Mouse (Mus musculus) kidney, adult 2 months (tissue): ENCODE results near the gene Rnf123.

ENCODE experiments used
- CTCF ChIP-seq: fragments of 200-500 bp; conservative IDR thresholded peaks from 2 replicates; pipeline ENCODE4 v1.5.1; 2011; ENCODE audit warnings: low read depth, mild to moderate bottlenecking, control low read depth, low read length, moderate library complexity, mixed read lengths; ENCODE audit not compliant: insufficient read depth, insufficient read length
- POLR2A ChIP-seq: fragments of 200-500 bp; IDR thresholded peaks from one replicate; pipeline ENCODE4 v1.6.1; 2011; ENCODE audit warnings: low read depth, low read length, control low read depth

- no peak; the same call in 1 of the 2 replicates for TF ChIP-seq CTCF
- no peak for TF ChIP-seq POLR2A
Measured at GRCm38 (mm10) chr9:108035331-108036156, 47.6 kb downstream of the Rnf123 start.
